Mouse (Mus musculus): ENCODE data around the gene Serpina1b.
"Not testable (repeated sequence)": the region's sequence is repeated elsewhere in the genome, so short reads cannot be mapped to it uniquely, and the experiment has no call there.

Serpina1b gene

DNA sequence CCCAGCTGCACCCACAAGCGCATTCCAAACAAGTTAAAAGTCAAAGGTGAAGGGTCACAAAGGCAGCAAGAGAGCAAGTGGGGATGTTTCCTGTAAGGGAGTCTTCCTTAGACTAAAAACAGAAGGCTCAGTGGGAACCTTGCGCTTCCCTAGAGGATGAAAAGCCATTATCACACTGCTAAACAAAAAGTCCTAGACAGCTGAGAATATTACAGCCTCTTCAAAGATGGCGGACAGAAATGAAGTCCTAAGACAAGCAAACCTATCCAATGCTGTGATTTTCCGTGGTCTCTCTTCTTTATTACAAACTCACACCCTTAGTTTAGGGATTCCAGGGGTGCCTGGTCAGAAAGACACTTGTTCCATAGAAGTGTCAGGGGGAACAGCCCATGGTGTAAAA is at the start of gene Serpina1b:
Serpina1b (minus strand) TSS at position 101 of the 400 bp plus-strand sequence.
- not testable (repeated sequence) for DNase-seq (ENCODE audit: low spot score in 2 of 2)

DNA sequence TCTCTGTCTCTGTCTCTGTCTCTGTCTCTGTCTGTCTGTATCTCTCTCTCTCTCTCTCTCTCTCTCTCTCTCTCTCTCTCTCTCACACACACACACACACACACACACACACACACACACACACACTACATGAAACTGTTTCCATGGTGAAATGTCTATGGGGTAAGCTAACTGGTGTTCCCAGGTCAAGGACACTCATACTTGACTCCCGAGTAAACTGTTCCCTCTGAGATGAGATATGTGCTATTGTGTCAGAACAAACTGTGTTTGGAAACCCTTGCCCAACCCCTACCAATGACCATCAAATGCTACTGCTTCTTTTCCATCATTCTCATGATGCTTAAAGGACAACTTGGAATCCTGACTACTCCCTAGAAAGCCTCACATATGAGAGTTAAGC is 36.7 kb upstream of the Serpina1b start:
- DNase-seq (ENCODE audit: low spot score in 2 of 2): not testable (repeated sequence)

GRCm38 (mm10) chr12:103863101-103863974 is 33.2 kb upstream of the Serpina1b start, which contains the start of gene Serpina1a:
Gene Serpina1a, minus strand, starts transcription at chr12:103863562.
- not testable (repeated sequence) for DNase-seq (ENCODE audit: low spot score in 2 of 2)

- DNase-seq (ENCODE audit: low spot score in 2 of 2): no peak
Observed at GRCm38 (mm10) chr12:103860976-103861375, 30.8 kb upstream of the Serpina1b start.

GRCm38 (mm10) chr12:103860571-103860970 is 30.4 kb upstream of the Serpina1b start:
- DNase-seq (ENCODE audit: low spot score in 2 of 2): not testable (repeated sequence)

- not testable (repeated sequence) for DNase-seq (ENCODE audit: low spot score in 2 of 2)
Observed at GRCm38 (mm10) chr12:103859584-103859983, 29.4 kb upstream of the Serpina1b start.

- DNase-seq (ENCODE audit: low spot score in 2 of 2): not testable (repeated sequence)
Observed at GRCm38 (mm10) chr12:103853032-103853431, 22.9 kb upstream of the Serpina1b start.

- not testable (repeated sequence) for DNase-seq (ENCODE audit: low spot score in 2 of 2)
Observed at GRCm38 (mm10) chr12:103827661-103828372, 2.4 kb downstream of the Serpina1b start.

- not testable (repeated sequence) for DNase-seq (ENCODE audit: low spot score in 2 of 2)
Observed at GRCm38 (mm10) chr12:103823826-103824225, 6.3 kb downstream of the Serpina1b start.

DNA sequence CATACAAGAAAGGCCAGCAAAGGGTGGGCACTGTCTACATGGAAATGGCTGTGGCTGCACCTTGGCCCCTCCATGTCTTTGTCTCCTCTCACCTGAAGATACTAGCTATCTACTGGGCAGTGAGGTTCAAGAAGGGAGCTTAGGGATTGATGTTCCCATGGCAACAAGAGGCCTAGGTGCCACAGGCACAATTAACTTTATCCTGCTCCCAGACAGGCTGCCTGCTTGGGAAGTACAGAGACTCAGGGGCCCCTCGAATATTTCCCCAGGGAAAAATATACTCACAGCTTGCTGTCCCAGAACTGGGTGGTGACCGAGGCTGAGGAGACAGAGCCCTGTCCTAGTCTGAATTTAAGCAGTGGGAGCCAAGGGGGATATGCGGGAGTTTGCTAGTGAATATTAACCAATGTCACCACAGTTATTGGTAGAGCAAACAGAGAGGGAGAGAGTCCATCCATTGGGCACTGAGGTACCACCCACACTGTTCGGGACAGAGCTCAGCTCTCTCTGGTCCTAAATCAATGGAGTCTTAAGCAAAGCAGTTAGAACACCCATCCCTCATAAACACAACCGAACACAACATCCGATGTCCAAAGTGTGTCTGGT is 56.8 kb downstream of the Serpina1b start, which contains the start of gene Serpina1d:
Serpina1d (minus strand) TSS at position 347 of the 606 bp plus-strand sequence.
- DNase-seq (ENCODE audit: low spot score in 2 of 2): not testable (repeated sequence)

DNA sequence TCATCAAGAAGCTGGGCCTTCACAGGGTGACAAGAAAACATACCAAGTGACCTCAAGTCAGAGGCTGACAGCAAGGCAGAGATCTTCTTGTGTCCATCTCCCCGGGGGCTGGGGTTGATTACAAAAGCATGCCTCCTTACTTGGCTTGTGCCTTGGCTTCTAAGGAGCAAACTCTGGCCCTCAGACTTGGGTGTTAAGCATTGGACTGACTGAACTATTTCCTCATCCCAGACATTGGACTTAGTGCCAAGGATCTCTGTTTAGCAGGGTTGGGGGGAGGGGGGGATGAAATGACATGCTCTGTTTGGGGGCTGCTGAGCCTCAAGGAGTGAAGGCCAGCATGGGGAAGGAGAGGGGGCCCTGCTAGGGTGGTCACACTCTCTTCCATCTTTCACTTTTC is 59.6 kb downstream of the Serpina1b start:
- DNase-seq (ENCODE audit: low spot score in 2 of 2): not testable (repeated sequence)

GRCm38 (mm10) chr12:103763083-103763482 is 67.1 kb downstream of the Serpina1b start:
- not testable (repeated sequence) for DNase-seq (ENCODE audit: low spot score in 2 of 2)

DNA sequence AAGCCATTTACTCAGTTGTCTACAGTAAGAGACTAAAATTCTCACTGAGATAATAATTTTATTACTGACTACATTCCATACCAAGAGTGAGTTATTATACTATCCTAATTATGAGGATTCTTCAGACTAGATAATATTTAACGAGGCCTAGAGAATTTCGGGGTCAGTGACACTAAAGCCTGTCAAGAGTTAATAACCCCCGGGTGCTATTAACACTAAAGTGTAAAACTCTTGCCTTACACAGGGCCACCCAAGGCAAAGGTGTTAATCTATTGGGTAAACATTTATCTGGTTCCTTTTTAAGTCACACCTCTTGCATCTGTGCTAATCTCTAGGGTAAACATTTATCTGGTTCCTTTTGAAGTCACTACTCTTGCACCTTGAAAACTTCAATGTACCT is 69.9 kb downstream of the Serpina1b start:
- DNase-seq (ENCODE audit: low spot score in 2 of 2): not testable (repeated sequence)

DNA sequence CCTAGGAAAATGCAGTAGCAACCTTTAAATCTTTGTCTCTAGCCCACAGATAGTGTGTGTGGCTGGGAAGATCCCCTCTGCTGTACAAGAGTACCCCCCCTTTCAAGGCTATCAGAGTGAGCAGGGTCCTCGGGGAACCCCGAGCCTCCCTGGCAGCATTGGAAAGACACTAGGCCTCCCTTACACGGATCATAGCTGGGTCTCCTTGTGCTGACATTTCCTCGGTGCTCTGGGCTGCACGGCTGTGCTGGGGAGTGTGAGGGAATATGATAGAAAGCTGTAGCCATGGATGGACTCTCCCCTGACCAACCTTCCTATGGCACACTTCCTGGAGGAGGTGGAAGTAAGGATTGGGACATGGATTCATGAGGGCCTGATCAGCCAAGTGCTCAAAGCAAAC is 84.2 kb downstream of the Serpina1b start:
- DNase-seq (ENCODE audit: low spot score in 2 of 2): not testable (repeated sequence)

DNA sequence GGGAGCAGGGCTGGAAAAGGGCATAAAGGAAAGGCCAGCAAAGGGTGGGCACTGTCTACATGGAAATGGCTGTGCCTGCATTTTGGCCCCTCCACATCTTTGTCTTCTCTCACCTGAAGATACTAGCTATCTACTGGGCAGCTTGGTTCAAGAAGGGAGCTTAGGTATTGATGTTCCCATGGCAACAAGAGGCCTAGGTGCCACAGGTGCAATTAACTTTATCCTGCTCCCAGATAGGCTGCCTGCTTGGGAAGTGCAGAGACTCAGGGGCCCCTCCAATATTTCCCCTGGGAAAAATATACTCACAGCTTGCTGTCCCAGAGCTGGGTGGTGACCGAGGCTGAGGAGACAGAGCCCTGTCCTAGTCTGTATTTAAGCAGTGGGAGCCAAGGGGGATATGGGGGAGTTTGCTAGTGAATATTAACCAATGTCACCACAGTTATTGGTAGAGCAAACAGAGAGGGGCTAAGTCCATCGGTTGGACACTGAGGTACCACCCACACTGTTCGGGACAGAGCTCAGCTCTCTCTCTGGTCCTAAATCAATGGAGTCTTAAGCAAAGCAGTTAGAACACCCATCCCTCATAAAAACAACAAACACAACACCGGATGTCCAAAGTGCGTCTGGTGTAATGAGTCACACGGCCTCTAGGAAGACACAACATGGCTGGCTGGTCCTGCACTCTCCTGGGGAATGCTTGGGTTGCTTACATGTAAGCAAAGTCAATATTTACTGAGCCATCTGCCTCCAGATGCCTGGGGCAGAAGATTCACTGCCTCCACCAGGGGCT is 92.2 kb downstream of the Serpina1b start:
- not testable (repeated sequence) for DNase-seq (ENCODE audit: low spot score in 2 of 2)

DNA sequence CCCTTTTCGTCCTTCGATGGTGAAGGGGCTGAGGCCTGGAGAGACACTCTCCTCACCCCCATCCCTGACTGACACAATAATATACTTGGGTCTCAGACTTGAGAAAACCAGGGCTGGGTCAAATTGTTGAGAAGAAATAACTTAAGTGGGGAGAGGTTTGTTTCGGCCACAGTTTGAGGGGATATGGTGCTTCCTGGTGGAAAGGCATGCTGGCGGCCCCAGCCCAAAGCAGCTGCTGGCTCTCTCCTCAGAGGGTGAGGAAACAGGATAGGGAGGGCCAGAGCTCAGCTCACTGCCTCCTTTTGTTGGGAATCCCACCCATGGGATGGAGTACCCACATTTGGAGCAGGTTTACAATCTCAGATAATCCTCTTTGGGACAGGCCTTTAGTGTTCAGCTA is 94.6 kb downstream of the Serpina1b start:
- DNase-seq (ENCODE audit: low spot score in 2 of 2): not testable (repeated sequence)

- DNase-seq (ENCODE audit: low spot score in 2 of 2): not testable (repeated sequence)
Observed at GRCm38 (mm10) chr12:103735101-103735500, 95.1 kb downstream of the Serpina1b start.

DNA sequence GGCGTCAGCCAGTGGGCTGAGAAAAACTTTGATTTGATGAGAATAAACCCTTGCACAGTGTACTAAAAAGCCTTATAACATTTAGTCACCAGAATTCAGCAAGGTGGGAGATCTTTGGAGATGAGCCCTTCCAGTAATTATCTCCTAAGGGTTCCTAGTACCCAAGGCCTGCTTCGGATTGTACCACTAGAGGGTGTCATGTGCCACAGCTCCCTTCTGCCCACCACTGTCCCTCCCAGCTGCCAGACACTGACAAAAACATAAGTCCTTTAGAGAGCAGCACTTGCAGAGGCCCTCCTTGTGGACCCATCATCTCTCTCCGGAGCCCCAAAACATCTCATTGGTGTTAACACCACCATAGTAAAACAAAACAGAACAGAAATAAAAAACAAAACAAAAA is 118.6 kb downstream of the Serpina1b start:
- DNase-seq (ENCODE audit: low spot score in 2 of 2): no peak

GRCm38 (mm10) chr12:103710405-103710804 is 119.8 kb downstream of the Serpina1b start:
- no peak for DNase-seq (ENCODE audit: low spot score in 2 of 2)

DNA sequence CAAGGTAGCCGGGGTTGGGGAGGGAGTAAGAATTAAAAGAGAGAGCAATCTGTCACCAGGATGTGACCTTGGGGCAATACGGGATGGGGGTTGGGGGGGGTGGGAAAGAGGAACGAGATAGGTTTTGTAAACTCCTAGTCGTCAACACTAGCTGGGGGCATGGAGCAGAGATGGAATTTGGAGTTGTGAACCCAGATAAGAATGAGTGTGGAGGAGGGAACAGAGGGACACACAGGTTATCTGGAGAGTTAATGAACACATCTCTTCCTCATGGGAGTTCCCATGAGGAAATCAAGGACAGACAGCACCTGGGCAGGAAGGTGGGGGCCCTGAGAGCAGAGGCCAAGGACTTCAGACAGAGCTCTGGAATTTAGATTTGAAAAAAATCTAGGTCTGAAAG is 124.1 kb downstream of the Serpina1b start:
- no peak for DNase-seq (ENCODE audit: low spot score in 2 of 2)

DNA sequence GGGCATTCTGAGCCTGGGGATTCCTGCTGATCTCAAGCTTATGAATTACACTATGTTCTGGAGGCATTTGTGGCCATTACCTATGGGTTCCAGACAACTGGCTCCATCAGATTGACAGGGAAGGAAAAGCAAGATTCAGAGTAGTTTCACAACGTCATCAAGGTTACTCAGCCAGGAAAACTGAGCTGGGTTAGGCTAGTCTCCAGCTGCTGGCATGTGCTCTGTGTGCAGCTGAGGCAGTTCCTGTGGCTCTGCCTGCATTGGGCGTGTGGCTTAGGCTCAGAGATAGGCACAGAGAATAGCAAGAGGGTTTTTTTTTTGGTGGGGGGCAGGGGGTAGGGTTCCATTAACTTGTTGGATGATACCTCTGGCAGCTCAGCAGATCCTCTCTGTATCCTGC is 124.6 kb downstream of the Serpina1b start:
- DNase-seq (ENCODE audit: low spot score in 2 of 2): no peak
